Mouse (Mus musculus) G1E (cell line): ENCODE data around the gene Pxmp4.

Source experiments
- CTCF ChIP-seq: IDR thresholded peaks from 2 replicates; pipeline ENCODE4 v1.5.1; 2012; ENCODE audit warnings: low read depth, low read length, inconsistent platforms, mixed read lengths
- GATA1 ChIP-seq: IDR thresholded peaks from 2 replicates; pipeline ENCODE4 v1.6.1; 2012; ENCODE audit warnings: borderline replicate concordance, low read length, inconsistent platforms, mixed read lengths
- GATA2 ChIP-seq: IDR thresholded peaks from 2 replicates; pipeline ENCODE4 v1.6.1; 2012; ENCODE audit warnings: low read depth, low read length, inconsistent platforms, borderline replicate concordance
- POLR2AphosphoS5 ChIP-seq: IDR thresholded peaks from 2 replicates; pipeline ENCODE4 v1.6.1; 2012; ENCODE audit warnings: low read depth, low read length, inconsistent platforms; ENCODE audit not compliant: insufficient replicate concordance
- TAL1 ChIP-seq: conservative IDR thresholded peaks from 2 replicates; pipeline ENCODE4 v1.6.1; 2012; ENCODE audit warnings: low read depth, low read length, inconsistent platforms, mixed read lengths

- TF ChIP-seq CTCF (no peak), GATA1 (no peak), POLR2AphosphoS5 (no peak), GATA2 (no peak), TAL1 (no peak)
Observed at GRCm38 (mm10) chr2:154604156-154604555, 648 bp upstream of the Pxmp4 start.
